Mouse (Mus musculus): Measurements from ENCODE around the gene Gm28043. TPM values are rescaled to one million over a fixed set of nuclear protein-coding genes. Genes with fewer than 3 reads are reported as not detected.

Gm28043 gene
- total RNA-seq, 2 experiments from 2014 or later = 0.84 to 1.7 TPM

- DNase-seq = no peak
- intact Hi-C loops (cut with DNase I) = no loop called here
These were observed 63.9 kb downstream of the Gm28043 start for GRCm38 (mm10) chr17:29678526-29678925.

- intact Hi-C loops (cut with DNase I) = no loop called here
- no peak for DNase-seq
These were observed 64.5 kb downstream of the Gm28043 start for GRCm38 (mm10) chr17:29679038-29679767.

GRCm38 (mm10) chr17:29680174-29680573, 65.5 kb downstream of the Gm28043 start:
- DNase-seq = no peak
- intact Hi-C loops (cut with DNase I) = no loop called here

- intact Hi-C loops (cut with DNase I) = no loop called here
- DNase-seq = no peak
These were observed 66.2 kb downstream of the Gm28043 start for GRCm38 (mm10) chr17:29680921-29681320.

GRCm38 (mm10) chr17:29681669-29682068, 67.0 kb downstream of the Gm28043 start:
- DNase-seq = no peak
- intact Hi-C loops (cut with DNase I) = no loop called here

GRCm38 (mm10) chr17:29682261-29682660, 67.6 kb downstream of the Gm28043 start:
- intact Hi-C loops (cut with DNase I) = no loop called here
- no peak for DNase-seq

GRCm38 (mm10) chr17:29683127-29683526, 68.5 kb downstream of the Gm28043 start:
- no peak for DNase-seq
- intact Hi-C loops (cut with DNase I) = no loop called here

GRCm38 (mm10) chr17:29684275-29684674, 69.6 kb downstream of the Gm28043 start:
- no peak for DNase-seq
- intact Hi-C loops (cut with DNase I) = no loop called here

- intact Hi-C loops (cut with DNase I) = no loop called here
- DNase-seq = no peak
These were observed 72.1 kb downstream of the Gm28043 start for GRCm38 (mm10) chr17:29686771-29687170.

GRCm38 (mm10) chr17:29687373-29687772, 72.7 kb downstream of the Gm28043 start:
- intact Hi-C loops (cut with DNase I) = no loop called here
- no peak for DNase-seq

- intact Hi-C loops (cut with DNase I) = no loop called here
- no peak for DNase-seq
These were observed 73.9 kb downstream of the Gm28043 start for GRCm38 (mm10) chr17:29688610-29689009.

GRCm38 (mm10) chr17:29690257-29690656, 75.6 kb downstream of the Gm28043 start:
- no peak for DNase-seq
- intact Hi-C loops (cut with DNase I) = loop anchor here (5.0 kb wide), 1 partner anchor 53 kb away; no protein-coding TSS in a partner anchor

- no peak for DNase-seq
- intact Hi-C loops (cut with DNase I) = loop anchor here (5.0 kb wide), 1 partner anchor 56 kb away; no protein-coding TSS in a partner anchor
These were observed 78.2 kb downstream of the Gm28043 start for GRCm38 (mm10) chr17:29692827-29693226.

- no peak for DNase-seq
- intact Hi-C loops (cut with DNase I) = loop anchor here (5.0 kb wide), 1 partner anchor 56 kb away; no protein-coding TSS in a partner anchor
These were observed 78.9 kb downstream of the Gm28043 start for GRCm38 (mm10) chr17:29693571-29693970.

GRCm38 (mm10) chr17:29694516-29694915, 79.8 kb downstream of the Gm28043 start:
- intact Hi-C loops (cut with DNase I) = loop anchor here (5.0 kb wide), 1 partner anchor 57 kb away; no protein-coding TSS in a partner anchor
- DNase-seq = no peak

GRCm38 (mm10) chr17:29696940-29697339, 82.3 kb downstream of the Gm28043 start:
- DNase-seq = peak; percentile 37 to 39
- intact Hi-C loops (cut with DNase I) = no loop called here

GRCm38 (mm10) chr17:29698421-29698820, 83.7 kb downstream of the Gm28043 start:
- no peak for DNase-seq
- intact Hi-C loops (cut with DNase I) = no loop called here

GRCm38 (mm10) chr17:29700573-29700972, 85.9 kb downstream of the Gm28043 start:
- intact Hi-C loops (cut with DNase I) = loop anchor here (5.0 kb wide), 1 partner anchor 72 kb away; no protein-coding TSS in a partner anchor

GRCm38 (mm10) chr17:29702938-29703710, 88.4 kb downstream of the Gm28043 start:
- no peak for DNase-seq
- intact Hi-C loops (cut with DNase I) = loop anchor here (5.0 kb wide), 1 partner anchor 69 kb away; no protein-coding TSS in a partner anchor

More at GRCm38 (mm10) chr17:29700573-29700972, 85.9 kb downstream of the Gm28043 start:
- peak in 1 of 2 experiments; percentile 26 for DNase-seq

- no peak for DNase-seq
- intact Hi-C loops (cut with DNase I) = loop anchor here (1.0 to 5.0 kb wide), 2 partner anchors 68 to 177 kb away; no protein-coding TSS in a partner anchor
These were observed 90.1 kb downstream of the Gm28043 start for GRCm38 (mm10) chr17:29704781-29705180.

GRCm38 (mm10) chr17:29705881-29706280, 91.2 kb downstream of the Gm28043 start:
- DNase-seq = no peak
- intact Hi-C loops (cut with DNase I) = loop anchor here (1.0 kb wide), 1 partner anchor 175 kb away; no protein-coding TSS in a partner anchor
